Mouse (Mus musculus) adrenal gland, postnatal 36 days (tissue): ENCODE results near the gene Prom1. TPM values are rescaled to one million over a fixed set of nuclear protein-coding genes. Genes with fewer than 3 reads are reported as not detected.

ENCODE experiments used
- DNase-seq, 2 experiments: peaks; one replicate each; pipeline ENCODE4 v3.0.0; 2021; ENCODE audit warnings: mixed read lengths in 1 of 2
- total RNA-seq, 2 experiments: library from RNA; stranded (reverse); gene quantifications; 2 replicates each; pipeline ENCODE4 v1.2.3; 2021

Prom1 gene
- total RNA-seq, 2 experiments from 2014 or later, result 1.7 to 3.8 TPM

- DNase-seq, result no peak
Measured at GRCm38 (mm10) chr5:43971156-43971555, 130.7 kb downstream of the Prom1 start.

DNA sequence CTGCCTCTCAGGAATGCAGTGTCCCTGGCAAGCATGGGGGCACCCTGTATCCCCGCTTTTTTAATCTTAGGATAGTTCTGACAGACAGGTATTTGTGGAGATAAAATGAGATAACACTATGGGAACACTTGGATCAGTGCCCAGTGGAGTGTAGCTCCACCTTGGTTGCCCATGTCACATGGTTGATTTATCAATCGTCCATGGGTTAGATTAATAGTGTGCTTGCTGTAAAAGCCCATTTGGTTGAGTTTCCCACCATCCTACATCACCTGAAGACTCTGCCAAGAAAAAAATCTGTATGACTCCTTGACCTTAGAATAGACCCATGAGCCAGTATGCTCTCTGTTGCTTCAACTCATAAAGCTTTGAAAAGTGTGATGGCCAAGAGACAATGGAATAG lies 131.3 kb downstream of the Prom1 start:
- no peak for DNase-seq

DNA sequence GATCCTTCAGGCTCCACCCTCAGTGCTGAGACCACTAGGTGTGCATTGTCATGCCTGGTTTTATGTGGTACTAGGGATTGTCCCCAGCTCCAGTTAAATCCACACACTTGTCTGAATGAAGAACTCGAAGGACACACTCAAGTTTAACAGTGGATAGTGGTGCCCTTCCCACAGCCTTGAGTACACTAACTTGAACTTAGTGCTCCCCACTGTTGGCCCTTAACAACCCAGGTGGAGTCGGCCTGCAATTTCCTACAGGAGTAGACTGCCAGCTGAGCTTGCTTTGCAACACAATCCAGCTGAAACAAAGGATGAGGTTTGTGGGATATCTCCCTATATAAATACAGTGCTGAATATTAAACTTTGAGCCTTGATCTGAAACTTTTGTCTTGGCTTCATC lies 133.2 kb downstream of the Prom1 start:
- DNase-seq, result no peak

- no peak for DNase-seq
Measured at GRCm38 (mm10) chr5:43961056-43961455, 140.8 kb downstream of the Prom1 start.

DNA sequence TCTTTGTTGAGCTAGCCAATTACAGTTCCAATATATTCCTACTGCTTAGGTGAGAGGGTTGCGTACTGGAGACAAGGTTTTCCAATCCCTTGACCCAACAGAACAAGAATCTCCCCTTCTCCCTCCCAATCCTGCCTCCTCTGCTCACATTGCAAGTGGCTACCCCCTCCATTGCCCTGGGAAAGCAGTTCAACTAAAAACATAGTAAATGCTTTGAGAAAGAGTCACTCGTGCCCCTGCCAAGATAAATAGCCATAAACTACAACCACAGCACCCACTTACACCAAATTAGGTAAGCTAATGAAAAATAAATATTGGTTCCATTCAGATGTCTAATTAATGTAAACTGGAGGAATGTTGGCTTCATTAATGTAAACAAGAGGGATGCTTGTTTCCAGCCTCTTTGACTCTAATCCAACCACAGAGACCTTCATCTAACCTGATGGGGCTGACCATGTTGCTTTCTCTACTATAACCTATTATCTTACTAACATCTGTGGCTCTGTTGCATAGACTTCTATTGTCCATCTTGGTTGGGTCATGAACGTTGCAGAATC lies 141.9 kb downstream of the Prom1 start:
- DNase-seq, result no peak

GRCm38 (mm10) chr5:43953241-43953640 lies 148.6 kb downstream of the Prom1 start:
- DNase-seq, result no peak

- DNase-seq, result peak; percentile 21 to 57
Measured at GRCm38 (mm10) chr5:43948748-43949275, 153.0 kb downstream of the Prom1 start.

GRCm38 (mm10) chr5:43948111-43948743 lies 153.6 kb downstream of the Prom1 start:
- peak; percentile 63 to 69 for DNase-seq

DNA sequence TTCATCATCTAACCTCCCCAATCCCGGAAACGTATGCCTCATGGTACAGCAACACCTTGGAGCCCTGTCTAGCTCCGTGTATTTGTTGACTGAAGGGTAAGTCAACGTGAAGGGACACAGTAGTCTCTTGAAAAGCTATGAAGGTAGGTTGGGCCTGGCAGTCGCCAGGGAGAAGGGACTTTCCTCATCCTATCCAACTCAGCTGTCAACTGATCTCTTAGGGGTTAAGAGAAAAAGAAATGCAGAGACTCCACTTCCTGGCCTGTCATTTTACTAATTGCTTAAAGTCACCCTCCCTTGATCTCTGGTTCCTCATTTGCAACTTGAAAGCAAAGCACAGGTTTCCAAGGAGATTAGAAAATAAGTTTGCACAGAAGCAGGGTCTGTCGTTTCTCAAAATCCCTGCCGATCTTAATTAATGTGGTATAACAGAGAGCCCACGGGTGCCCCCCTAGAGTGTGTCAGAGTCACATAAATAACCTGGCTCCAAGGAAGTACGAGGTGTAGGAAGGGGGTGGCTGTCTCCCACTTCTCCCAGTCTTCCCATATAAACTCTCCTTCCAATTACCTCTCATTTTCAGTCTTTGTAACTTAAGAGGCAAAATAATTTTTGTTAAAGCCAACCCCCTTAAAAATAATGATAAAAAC lies 154.4 kb downstream of the Prom1 start:
- no peak for DNase-seq

Other genes starting within 250 kb of the Prom1 start
- gene Cd38, start 233.5 kb downstream of the Prom1 start, total RNA-seq, result 10 to 100 TPM; 12.9 to 18.4 TPM
- 10 to 100 TPM; 12.9 to 13.8 TPM for gene Gm7879, start 188.9 kb downstream of the Prom1 start, total RNA-seq
- gene Fgfbp1, start 120.3 kb downstream of the Prom1 start, total RNA-seq, result not detected
- 10 to 100 TPM; 44.1 to 60.7 TPM for gene Tapt1, start 124.6 kb upstream of the Prom1 start, total RNA-seq